Mouse (Mus musculus) hindbrain, embryonic 11.5 days (tissue): ENCODE results near the gene Igf1r. TPM values are rescaled to one million over a fixed set of nuclear protein-coding genes. Genes with fewer than 3 reads are reported as not detected.
"Not testable (repeated sequence)": the region's sequence is repeated elsewhere in the genome, so short reads cannot be mapped to it uniquely, and the experiment has no call there.

Experiments used
- ATAC-seq: fragments of 200-750 bp; cut with Nextera tagmentation; 2 replicates; pipeline ENCODE4 v1.8.0; 2017; ENCODE audit warnings: mild to moderate bottlenecking, moderate TSS enrichment, moderate library complexity; ENCODE audit not compliant: low FRiP score
- DNase-seq: peaks from one replicate; pipeline ENCODE4 v3.0.0-alpha.2; 2015; ENCODE audit warnings: low spot score
- H3K27ac ChIP-seq: fragments of 300-500 bp; sonication (generic); 2 replicates; pipeline ENCODE4 v1.5.1; 2014; ENCODE audit warnings: mild to moderate bottlenecking, low read depth, low read length
- H3K27me3 ChIP-seq: fragments of 300-500 bp; sonication (generic); 2 replicates; pipeline ENCODE4 v1.6.1; 2014; ENCODE audit warnings: mild to moderate bottlenecking, low read length, moderate library complexity, mixed read lengths; ENCODE audit not compliant: control insufficient read depth, insufficient read depth
- H3K36me3 ChIP-seq: fragments of 300-500 bp; sonication (generic); 2 replicates; pipeline ENCODE4 v1.6.1; 2014; ENCODE audit warnings: mild to moderate bottlenecking, low read length, moderate library complexity, mixed read lengths; ENCODE audit not compliant: control insufficient read depth, insufficient read depth
- H3K4me1 ChIP-seq: fragments of 300-500 bp; sonication (generic); replicated peaks from 2 replicates; pipeline ENCODE4 v1.6.1; 2014; ENCODE audit warnings: low read length, mixed read lengths; ENCODE audit not compliant: control insufficient read depth, insufficient read depth
- H3K4me2 ChIP-seq: fragments of 300-500 bp; sonication (generic); replicated peaks from 2 replicates; pipeline ENCODE4 v1.6.1; 2014; ENCODE audit warnings: mild to moderate bottlenecking, low read depth, low read length
- H3K4me3 ChIP-seq: fragments of 300-500 bp; sonication (generic); 2 replicates; pipeline ENCODE4 v1.5.1; 2014; ENCODE audit warnings: low read depth, low read length
- H3K9ac ChIP-seq: fragments of 300-500 bp; sonication (generic); 2 replicates; pipeline ENCODE4 v1.6.1; 2014; ENCODE audit warnings: low read depth, low read length
- H3K9me3 ChIP-seq: fragments of 300-500 bp; sonication (generic); 2 replicates; pipeline ENCODE4 v1.6.1; 2016; ENCODE audit warnings: low read length; ENCODE audit not compliant: control insufficient read depth
- WGBS: fragments of 180-500 bp; shearing (Covaris S2); extraction: QIAGEN DNeasy Blood & Tissue Kit; methylation state at CpG from one replicate; pipeline ENCODE4 v1.1.7; 2014; 5-methylcytosine and 5-hydroxymethylcytosine counted together
- polyA plus RNA-seq: library from polyadenylated mRNA; unstranded; fragments of >200 nt; fragmentation: Nextera tagmentation; extraction: Ambion mirVana; gene quantifications from 2 replicates; pipeline ENCODE4 v1.2.1, GENCODE M21; 2014

The Igf1r gene
- polyA plus RNA-seq, 1 experiment from 2014 or later, result 35.7 TPM

DNA sequence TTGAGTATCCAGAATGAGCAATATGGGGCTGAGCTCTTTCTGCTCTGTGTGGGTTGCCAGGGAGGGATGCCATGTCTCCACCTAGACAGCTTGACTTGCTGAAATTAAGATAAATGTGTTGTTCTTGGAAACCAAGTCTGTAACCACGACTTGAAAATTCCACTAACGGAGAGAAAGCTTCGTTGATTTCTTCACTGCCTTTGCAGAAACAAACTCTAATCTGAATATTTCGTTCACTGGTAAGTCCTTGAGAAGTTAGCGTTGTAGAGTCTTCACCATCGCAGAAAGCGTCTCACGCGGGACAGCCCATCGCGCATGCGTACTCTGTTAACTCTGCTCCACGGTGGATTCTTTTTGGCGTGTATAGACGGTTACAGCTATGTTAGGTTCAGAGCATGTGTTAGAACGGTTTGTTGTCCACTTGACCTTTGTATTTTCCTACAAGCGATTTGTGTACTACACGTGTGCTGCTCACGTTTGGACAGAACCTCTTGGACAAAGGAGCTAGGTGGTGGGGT lies 327.8 kb downstream of the Igf1r start:
- DNase-seq, result no peak
- Histone ChIP-seq H3K4me2 (no peak overlapping the region), H3K9ac (no peak overlapping the region), H3K27ac (no peak overlapping the region), H3K36me3 (no peaks in the 10 kb centered on the region), H3K9me3 (no peaks in the 10 kb centered on the region), H3K4me1 (peaks cover 3% of the 10 kb centered on the region; the same call in 1 of the 2 replicates), H3K4me3 (no peak overlapping the region), H3K27me3 (peaks cover 6% of the 10 kb centered on the region)
- WGBS, result 94% methylated on average over 19 of the region's 19 CpGs
- ATAC-seq, result no peak

DNA sequence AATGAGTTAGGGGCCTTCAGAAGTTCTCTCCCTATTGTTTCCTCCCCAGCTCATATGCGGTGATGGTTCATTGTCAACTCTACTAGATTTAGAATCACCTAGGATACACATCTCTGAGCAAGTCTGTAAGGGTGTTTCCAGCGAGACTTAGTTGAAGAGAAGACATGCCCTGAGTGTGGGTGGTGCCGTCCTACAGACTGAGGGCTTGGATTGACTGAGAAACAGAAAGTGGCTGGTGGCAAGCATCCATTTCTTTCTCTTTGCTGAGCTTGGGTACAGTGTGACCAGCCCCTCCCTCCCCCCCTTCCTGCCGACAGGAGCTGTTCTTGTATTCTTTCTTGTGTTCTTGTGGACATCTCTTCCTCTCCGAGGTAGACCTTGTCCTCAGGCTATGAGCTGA lies 328.7 kb downstream of the Igf1r start:
- ATAC-seq (no peak), DNase-seq (no peak)
- H3K9me3 ChIP-seq, result no peaks in the 10 kb centered on the region
- WGBS, result 82% methylated on average over 5 of the region's 5 CpGs
- H3K36me3 ChIP-seq, result no peaks in the 10 kb centered on the region
- no peaks in the 10 kb centered on the region for H3K4me1 ChIP-seq
- H3K9ac ChIP-seq, result no peak overlapping the region
- H3K27me3 ChIP-seq, result peaks cover 5% of the 10 kb centered on the region; the same call in 1 of the 2 replicates
- H3K4me3 ChIP-seq, result no peak overlapping the region
- no peak overlapping the region for H3K4me2 ChIP-seq
- no peak overlapping the region for H3K27ac ChIP-seq

- H3K9me3 ChIP-seq, result no peaks in the 10 kb centered on the region
- no peak overlapping the region for H3K27ac ChIP-seq
- WGBS, result 83% methylated on average over 22 of the region's 22 CpGs
- no peak for DNase-seq
- H3K27me3 ChIP-seq, result no peaks in the 10 kb centered on the region
- H3K4me1 ChIP-seq, result no peaks in the 10 kb centered on the region
- no peak overlapping the region for H3K4me2 ChIP-seq
- no peaks in the 10 kb centered on the region for H3K36me3 ChIP-seq
- no peak overlapping the region for H3K4me3 ChIP-seq
- no peak overlapping the region for H3K9ac ChIP-seq
- no peak for ATAC-seq
These were observed 329.9 kb downstream of the Igf1r start for GRCm38 (mm10) chr7:68282304-68283132.

DNA sequence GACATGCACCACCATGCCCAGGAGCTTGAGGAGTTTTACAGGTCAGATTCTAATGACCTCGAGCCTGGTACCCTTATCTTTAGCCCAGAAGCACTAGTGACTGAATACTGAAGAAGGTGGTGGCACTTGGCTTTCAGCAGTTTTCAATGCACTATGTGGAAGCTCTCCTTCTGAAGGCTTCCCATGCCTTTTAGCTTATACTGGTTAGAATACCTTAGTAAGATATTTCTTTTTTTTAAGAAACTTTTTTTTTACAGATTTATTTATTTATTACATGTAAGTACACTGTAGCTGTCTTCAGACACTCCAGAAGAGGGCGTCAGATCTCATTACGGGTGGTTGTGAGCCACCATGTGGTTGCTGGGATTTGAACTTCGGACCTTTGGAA lies 330.5 kb downstream of the Igf1r start:
- not testable (repeated sequence) for H3K9ac ChIP-seq, DNase-seq, H3K27me3 ChIP-seq, H3K4me3 ChIP-seq, H3K4me1 ChIP-seq, H3K9me3 ChIP-seq, ATAC-seq, H3K4me2 ChIP-seq, H3K36me3 ChIP-seq, H3K27ac ChIP-seq
- WGBS, result 82% methylated on average over 4 of the region's 4 CpGs

Other genes with a start within 250 kb of the Igf1r start
- gene Synm, start 193.1 kb upstream of the Igf1r start, polyA plus RNA-seq, result 2.3 and 2.4 TPM in 2 replicates